Mouse (Mus musculus) heart, postnatal 10 days (tissue): ENCODE measurements around the gene Atad1. TPM values are rescaled to one million over a fixed set of nuclear protein-coding genes. Genes with fewer than 3 reads are reported as not detected.
A peak's percentile ranks its signal among the peaks of the same experiment; 100 is the strongest.

Experiments
- DNase-seq, 2 experiments: peaks; one replicate each; pipeline ENCODE4 v3.0.0; 2021
- intact Hi-C: fragments of 180-260 bp; cut with DNase I; formaldehyde crosslinking; loops from one replicate; pipeline ENCODE4 v1.15.1; 2025
- total RNA-seq, 2 experiments: library from RNA; stranded (reverse); gene quantifications; 2 replicates each; pipeline ENCODE4 v1.2.3; 2021

Atad1 gene
- total RNA-seq, 2 experiments from 2014 or later, result 81.6 to 82.3 TPM

DNA sequence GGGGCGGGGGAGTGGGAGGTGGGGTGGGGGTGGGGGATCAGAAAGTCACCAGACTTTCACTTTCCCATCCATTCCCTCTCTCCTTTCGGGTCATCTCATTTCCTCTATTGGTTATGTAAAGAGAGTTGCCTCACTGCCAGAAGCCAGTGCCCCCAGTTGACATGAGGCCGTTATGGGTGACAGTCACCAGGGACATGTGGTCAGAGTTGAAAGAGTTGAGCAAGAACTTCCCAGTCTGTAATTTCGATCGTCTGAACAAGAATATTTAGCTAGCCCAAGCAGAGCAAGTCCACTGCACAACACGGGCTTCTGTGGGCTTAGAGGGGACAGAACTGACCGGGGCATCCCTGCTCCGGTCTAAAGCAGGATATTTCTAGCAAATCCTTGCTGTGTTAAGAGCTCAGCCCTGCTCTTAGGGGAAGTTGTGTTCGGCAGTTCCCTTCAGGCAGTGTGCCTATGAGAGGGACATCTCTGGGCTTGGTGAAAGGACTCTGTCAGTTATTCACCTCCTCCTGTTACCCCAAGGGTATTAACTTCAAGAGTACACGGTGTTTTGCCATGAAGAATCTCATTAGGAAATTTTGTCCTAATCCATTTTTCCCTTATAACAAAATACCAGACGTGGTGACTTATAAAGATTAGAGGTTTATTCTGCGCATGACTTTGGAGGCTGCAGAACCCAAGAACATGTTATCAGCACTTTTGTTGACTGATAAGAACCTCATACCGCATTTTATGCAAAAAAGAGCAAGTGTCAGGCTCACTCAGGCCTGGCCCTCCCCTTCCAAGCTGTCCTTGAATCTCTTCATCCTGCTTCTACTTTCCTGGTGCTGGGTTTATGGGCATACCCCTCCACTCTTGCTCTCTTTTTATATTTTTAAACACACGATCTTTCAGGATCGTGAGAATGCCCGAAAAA lies 102.0 kb downstream of the Atad1 start:
- DNase-seq, result peak; percentile 13 to 17
- intact Hi-C loops, result no loop called here

DNA sequence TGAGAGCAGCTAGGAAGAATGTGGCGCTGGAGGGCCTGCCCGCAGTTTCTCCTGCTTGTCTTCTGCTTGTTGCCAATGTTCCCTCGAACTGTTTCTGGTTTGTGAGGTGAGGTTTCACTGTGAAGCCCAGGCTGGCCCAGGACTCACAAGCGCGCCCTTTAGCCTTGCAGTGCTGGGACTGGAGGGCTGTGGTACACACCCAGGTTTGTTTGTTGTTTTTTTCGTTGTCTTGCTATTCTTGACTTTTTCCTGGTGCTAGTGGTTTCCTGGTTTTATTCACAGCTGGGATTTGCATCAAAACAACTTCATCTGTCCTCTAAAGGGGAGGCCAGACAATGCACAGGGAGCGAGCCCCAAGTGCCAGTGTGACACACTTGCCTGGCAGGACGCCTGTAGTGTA lies 104.7 kb downstream of the Atad1 start:
- intact Hi-C loops, result loop anchor here (2.0 kb wide), 1 partner anchor 40 kb away; the partner anchor contains the start of gene Papss2
- DNase-seq, result peak; percentile 17 to 22

DNA sequence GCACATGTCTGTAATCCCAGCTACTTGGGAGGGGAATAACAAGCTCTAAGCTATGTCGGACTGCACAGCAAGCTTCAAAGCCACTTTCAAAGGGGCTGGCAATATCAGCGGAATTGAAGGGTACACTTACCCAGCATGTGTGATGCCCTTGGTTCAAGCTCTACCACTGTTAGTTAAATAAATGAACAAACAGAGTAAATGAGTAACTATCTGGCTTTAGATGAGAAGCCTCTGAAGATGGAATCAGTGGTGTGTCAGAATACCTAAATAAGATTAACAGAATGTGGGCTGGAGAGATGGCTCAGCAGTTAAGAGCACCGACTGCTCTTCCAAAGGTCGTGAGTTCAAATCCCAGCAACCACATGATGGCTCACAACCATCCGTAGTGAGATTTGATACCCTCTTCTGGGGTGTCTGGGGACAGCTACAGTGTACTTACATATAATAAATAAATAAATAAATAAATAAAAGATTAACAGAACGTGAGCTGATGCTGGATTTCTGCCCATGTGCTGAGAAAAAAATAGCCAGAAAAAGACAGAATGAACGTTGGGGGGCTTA lies 110.9 kb downstream of the Atad1 start:
- DNase-seq, result no peak
- intact Hi-C loops, result no loop called here

DNA sequence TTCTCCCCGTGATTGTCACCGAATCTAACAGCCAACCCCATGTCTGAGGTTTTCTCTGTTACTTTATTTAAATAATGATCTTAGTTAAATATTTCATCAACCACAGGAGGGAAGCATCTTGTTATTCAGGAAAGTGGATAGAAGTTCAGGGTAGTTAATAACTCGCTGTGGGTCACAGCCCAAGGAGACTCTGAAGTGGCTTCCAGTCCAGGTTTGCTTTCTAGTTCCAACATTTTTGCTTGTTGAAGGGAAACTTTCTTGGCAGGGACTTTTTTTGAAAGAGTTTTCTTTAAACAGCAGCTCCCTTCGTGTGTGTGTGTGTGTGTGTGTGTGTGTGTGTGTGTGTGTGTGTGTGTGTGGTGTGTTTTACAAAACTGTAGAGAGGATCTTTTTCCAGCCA lies 112.0 kb downstream of the Atad1 start:
- intact Hi-C loops, result no loop called here
- DNase-seq, result no peak

DNA sequence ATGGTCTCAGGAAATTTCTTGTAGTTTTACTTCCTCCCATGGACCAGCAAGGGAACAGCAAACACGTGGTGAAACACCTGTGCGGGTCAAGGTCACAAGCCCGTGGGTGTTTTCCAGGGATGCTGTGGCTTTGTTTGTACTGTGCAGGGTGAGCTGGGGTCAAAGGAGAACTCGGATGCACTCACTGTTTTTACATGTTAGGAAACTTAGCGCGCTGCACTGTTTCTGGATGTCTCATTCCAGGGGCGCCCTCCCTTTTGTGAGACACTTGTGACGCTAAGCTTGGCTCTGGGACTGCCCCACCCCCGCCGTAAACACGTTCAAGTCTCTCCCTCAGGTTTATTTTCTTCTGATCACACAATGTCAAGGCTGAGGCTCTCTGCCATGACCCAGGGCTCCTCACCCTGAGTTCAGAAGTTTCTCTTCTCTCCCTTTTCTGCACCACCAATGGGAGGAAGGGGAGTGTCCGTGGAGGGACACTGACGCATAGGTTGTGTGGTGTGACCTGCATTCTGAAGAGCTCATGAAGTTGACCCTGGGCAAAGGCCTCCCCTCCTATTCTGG lies 112.7 kb downstream of the Atad1 start:
- intact Hi-C loops, result no loop called here
- no peak for DNase-seq

DNA sequence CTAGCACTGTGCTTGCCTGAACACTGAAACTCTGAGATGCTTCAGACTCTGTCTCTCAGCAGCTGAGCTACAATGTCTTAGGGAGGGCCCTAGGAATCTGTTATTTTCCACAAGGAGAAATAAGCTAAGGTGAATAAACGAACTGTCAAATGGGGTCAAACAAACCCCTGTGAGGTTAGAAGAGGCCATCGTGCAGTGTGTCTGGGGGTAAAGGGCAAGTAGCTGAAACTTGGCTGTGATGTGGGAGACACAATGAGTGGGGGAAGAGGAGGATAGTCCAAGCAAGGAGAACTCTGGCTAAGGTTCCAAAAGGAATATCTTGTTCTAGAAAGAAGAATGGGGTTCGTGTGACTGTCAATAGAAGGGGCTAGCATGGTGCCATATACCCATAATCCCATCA lies 117.4 kb downstream of the Atad1 start:
- intact Hi-C loops, result no loop called here

More for the DNA sequence above, 117.4 kb downstream of the Atad1 start:
- no peak for DNase-seq

Other genes with a start within 250 kb of the Atad1 start
- 10 to 100 TPM; 16.0 to 16.8 TPM for gene Papss2, start 144.0 kb downstream of the Atad1 start, total RNA-seq
- gene Pten, start 17.7 kb upstream of the Atad1 start, total RNA-seq, result 10 to 100 TPM; 52.7 to 60.3 TPM